Mouse (Mus musculus) neural tube, embryonic 10.5 days (tissue): Measurements from ENCODE around the gene Ccr1l1.

Experiments
- DNase-seq: peaks from one replicate; pipeline ENCODE4 v3.0.0-alpha.2; 2017; ENCODE audit warnings: low spot score; ENCODE audit errors: extremely low spot score

The Ccr1l1 gene

GRCm38 (mm10) chr9:123960161-123960560 lies 18.0 kb downstream of the Ccr1l1 start:
- no peak for DNase-seq

GRCm38 (mm10) chr9:123957911-123958413 lies 20.2 kb downstream of the Ccr1l1 start:
- no peak for DNase-seq

GRCm38 (mm10) chr9:123956892-123957291 lies 21.3 kb downstream of the Ccr1l1 start:
- DNase-seq = no peak

GRCm38 (mm10) chr9:123953551-123953950 lies 24.7 kb downstream of the Ccr1l1 start:
- no peak for DNase-seq

- no peak for DNase-seq
These were observed 27.0 kb downstream of the Ccr1l1 start for GRCm38 (mm10) chr9:123951176-123951575.

GRCm38 (mm10) chr9:123949432-123949831 lies 28.8 kb downstream of the Ccr1l1 start:
- DNase-seq = no peak

GRCm38 (mm10) chr9:123947815-123948214 lies 30.4 kb downstream of the Ccr1l1 start:
- DNase-seq = no peak

GRCm38 (mm10) chr9:123942025-123942424 lies 36.2 kb downstream of the Ccr1l1 start:
- no peak for DNase-seq

- DNase-seq = no peak
These were observed 36.9 kb downstream of the Ccr1l1 start for GRCm38 (mm10) chr9:123941316-123941715.

- no peak for DNase-seq
These were observed 37.6 kb downstream of the Ccr1l1 start for GRCm38 (mm10) chr9:123940628-123941027.

GRCm38 (mm10) chr9:123940168-123940567 lies 38.0 kb downstream of the Ccr1l1 start:
- DNase-seq = no peak

GRCm38 (mm10) chr9:123937989-123938388 lies 40.2 kb downstream of the Ccr1l1 start:
- no peak for DNase-seq

GRCm38 (mm10) chr9:123936604-123937280 lies 41.5 kb downstream of the Ccr1l1 start:
- no peak for DNase-seq

GRCm38 (mm10) chr9:123935776-123936175 lies 42.4 kb downstream of the Ccr1l1 start:
- no peak for DNase-seq

- no peak for DNase-seq
These were observed 42.9 kb downstream of the Ccr1l1 start for GRCm38 (mm10) chr9:123935346-123935745.

- DNase-seq = no peak
These were observed 44.3 kb downstream of the Ccr1l1 start for GRCm38 (mm10) chr9:123933716-123934445.

- DNase-seq = no peak
These were observed 45.1 kb downstream of the Ccr1l1 start for GRCm38 (mm10) chr9:123932911-123933675.

- DNase-seq = no peak
These were observed 46.2 kb downstream of the Ccr1l1 start for GRCm38 (mm10) chr9:123931761-123932700.

- DNase-seq = no peak
These were observed 47.3 kb downstream of the Ccr1l1 start for GRCm38 (mm10) chr9:123930926-123931325.

- no peak for DNase-seq
These were observed 47.7 kb downstream of the Ccr1l1 start for GRCm38 (mm10) chr9:123930476-123930875.

- DNase-seq = no peak
These were observed 48.3 kb downstream of the Ccr1l1 start for GRCm38 (mm10) chr9:123929936-123930335.
